Comparison of ENCODE assay signal across 8 mouse cellular contexts in the genomic region with DNA sequence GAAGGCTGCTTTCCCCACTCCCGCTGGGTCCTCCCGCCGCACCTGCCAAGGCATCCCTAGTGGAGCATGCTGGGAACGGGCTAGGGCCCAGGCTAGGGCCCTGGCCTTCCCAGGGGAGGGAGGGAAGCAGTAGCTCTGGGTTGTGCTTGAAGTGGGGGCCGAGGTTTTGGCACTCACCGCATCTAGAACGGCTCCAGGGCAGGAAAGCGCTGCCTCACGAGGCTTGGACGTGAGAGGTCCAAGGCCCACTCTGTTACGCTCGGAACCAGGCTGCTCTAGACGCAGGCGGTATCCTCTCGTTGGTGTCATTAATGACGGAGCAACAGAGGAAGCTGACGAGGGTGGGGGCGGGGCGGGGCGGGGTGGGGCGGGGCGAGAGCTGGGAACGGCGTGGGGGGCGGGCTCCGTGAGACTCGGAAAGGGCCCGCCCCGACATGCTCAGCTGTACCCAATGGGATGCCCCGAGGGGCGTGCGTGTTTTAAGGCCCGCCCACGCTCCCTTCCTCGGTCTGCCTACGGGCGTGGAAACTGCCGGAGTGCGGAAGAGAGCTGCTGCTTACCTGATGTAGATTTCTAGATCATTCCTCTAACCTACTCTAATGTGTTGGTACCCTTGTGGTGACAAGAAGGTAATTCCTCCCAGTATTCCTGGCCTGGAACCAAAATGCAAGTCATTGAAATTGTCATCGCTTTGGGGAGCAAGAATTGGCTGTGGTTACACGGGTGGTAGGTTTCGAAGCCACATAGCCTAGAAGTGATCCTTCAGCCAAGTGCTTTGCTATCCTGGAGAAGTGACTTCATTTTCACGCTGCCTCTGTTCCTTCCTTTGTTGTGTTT. TPM values are rescaled to one million over a fixed set of nuclear protein-coding genes. Genes with fewer than 3 reads are reported as not detected.
A peak's percentile ranks its signal among the peaks of the same experiment; 100 is the strongest.
DNase-seq lines count a peak whose midpoint lies in the region; ATAC-seq and TF ChIP-seq lines count a peak whose summit lies in the region.

C1galt1c1 (minus strand) TSS at position 287 of the 837 bp plus-strand sequence.

- H3K9me3 ChIP-seq in embryonic facial prominence, embryonic 13.5 days: no peaks in the 10 kb centered on the region
- H3K9me3 ChIP-seq in limb, embryonic 12.5 days: no peaks in the 10 kb centered on the region
- no peaks in the 10 kb centered on the region for H3K9me3 ChIP-seq in midbrain, embryonic 15.5 days

- peak; percentile 85 for DNase-seq in 3134 (ENCODE audit: extremely low read depth, insufficient read length, low spot score)
- peak; percentile 91 to 93 for DNase-seq in adrenal gland, postnatal 36 days
- peak; percentile 90 to 94 for DNase-seq in heart, adult 18-20 months
- DNase-seq in kidney, adult 2 months: peak; percentile 96
- peak; percentile 82 to 87 for DNase-seq in spleen, adult 2 months (ENCODE audit: low read depth in 1 of 2, low spot score in 2 of 2)

- no peaks in the 10 kb centered on the region; the same call in 1 of the 2 replicates for H3K4me1 ChIP-seq in embryonic facial prominence, embryonic 13.5 days
- no peaks in the 10 kb centered on the region for H3K4me1 ChIP-seq in kidney, adult 2 months (ENCODE audit: control insufficient read depth, insufficient read depth, low read length)
- H3K4me1 ChIP-seq in limb, embryonic 12.5 days (replicated peaks): no peaks in the 10 kb centered on the region
- peaks cover 7% of the 10 kb centered on the region for H3K4me1 ChIP-seq in midbrain, embryonic 15.5 days
- no peaks in the 10 kb centered on the region for H3K4me1 ChIP-seq in spleen, adult 2 months (ENCODE audit: control insufficient read depth, insufficient read depth, insufficient read length)

- ATAC-seq in embryonic facial prominence, embryonic 13.5 days (ENCODE audit: insufficient number of reproducible peaks, insufficient read depth, low FRiP score, low TSS enrichment, low read depth): peak; percentile 99
- peak; percentile 99 for ATAC-seq in limb, embryonic 12.5 days (ENCODE audit: insufficient number of reproducible peaks, insufficient read depth, low FRiP score, low TSS enrichment, low read depth)
- ATAC-seq in midbrain, embryonic 15.5 days (replicated peaks): peak; percentile 99

- TF ChIP-seq POLR2A in kidney, adult 2 months (IDR thresholded peaks at IDR 0.05; ENCODE audit: low read depth, low read length): peak; percentile 32
- TF ChIP-seq POLR2A in spleen, adult 2 months (IDR thresholded peaks at IDR 0.05; ENCODE audit: low read depth, low read length): peak; percentile 19; the same call in 1 of the 2 replicates

- 24% methylated on average over 42 of the region's 43 CpGs for WGBS in embryonic facial prominence, embryonic 13.5 days
- under 1% methylated on average over 27 of the region's 43 CpGs for WGBS in kidney, adult 2 months
- 19% methylated on average over 40 of the region's 43 CpGs for WGBS in limb, embryonic 12.5 days
- 24% methylated on average over 39 of the region's 43 CpGs for WGBS in midbrain, embryonic 15.5 days
- WGBS in spleen, adult 2 months: 28% methylated on average over 32 of the region's 43 CpGs

- H3K27ac ChIP-seq in embryonic facial prominence, embryonic 13.5 days: peak within 1 kb of the TSS; percentile 86
- H3K27ac ChIP-seq in kidney, adult 2 months (ENCODE audit: insufficient read depth, low read depth, low read length): peak within 1 kb of the TSS; percentile 93
- H3K27ac ChIP-seq in limb, embryonic 12.5 days: peak within 1 kb of the TSS; percentile 84
- H3K27ac ChIP-seq in midbrain, embryonic 15.5 days: peak within 1 kb of the TSS; percentile 93
- H3K27ac ChIP-seq in spleen, adult 2 months (ENCODE audit: insufficient read depth, low read length): peak within 1 kb of the TSS; percentile 85

- peak within 1 kb of the TSS; percentile 54 for H3K4me3 ChIP-seq in embryonic facial prominence, embryonic 13.5 days
- peak within 1 kb of the TSS; percentile 73 for H3K4me3 ChIP-seq in kidney, adult 2 months (ENCODE audit: insufficient read depth, low read depth, low read length)
- H3K4me3 ChIP-seq in limb, embryonic 12.5 days (replicated peaks): peak within 1 kb of the TSS; percentile 50
- peak within 1 kb of the TSS; percentile 55 for H3K4me3 ChIP-seq in midbrain, embryonic 15.5 days
- peak within 1 kb of the TSS; percentile 81 for H3K4me3 ChIP-seq in spleen, adult 2 months (ENCODE audit: extremely low read depth, insufficient read depth, insufficient read length)

- H3K4me2 ChIP-seq in embryonic facial prominence, embryonic 13.5 days: peak within 1 kb of the TSS; percentile 53
- H3K4me2 ChIP-seq in limb, embryonic 12.5 days: peak within 1 kb of the TSS; percentile 49
- peak within 1 kb of the TSS; percentile 48 for H3K4me2 ChIP-seq in midbrain, embryonic 15.5 days

- H3K27me3 ChIP-seq in embryonic facial prominence, embryonic 13.5 days: no peaks in the 10 kb centered on the region
- no peaks in the 10 kb centered on the region for H3K27me3 ChIP-seq in kidney, adult 2 months (replicated peaks; ENCODE audit: control insufficient read depth, insufficient read depth, low read length)
- H3K27me3 ChIP-seq in limb, embryonic 12.5 days: no peaks in the 10 kb centered on the region
- no peaks in the 10 kb centered on the region for H3K27me3 ChIP-seq in midbrain, embryonic 15.5 days (replicated peaks)
- H3K27me3 ChIP-seq in spleen, adult 2 months (ENCODE audit: control insufficient read depth, insufficient read depth, low read length): no peaks in the 10 kb centered on the region

- peak within 1 kb of the TSS; percentile 74 for H3K9ac ChIP-seq in embryonic facial prominence, embryonic 13.5 days
- peak within 1 kb of the TSS; percentile 54 for H3K9ac ChIP-seq in limb, embryonic 12.5 days (replicated peaks)
- H3K9ac ChIP-seq in midbrain, embryonic 15.5 days: peak within 1 kb of the TSS; percentile 69

- no peak for TF ChIP-seq CTCF in kidney, adult 2 months (conservative IDR thresholded peaks at IDR 0.05; ENCODE audit: insufficient read depth, insufficient read length, low read depth, low read length)
- no peak for TF ChIP-seq CTCF in spleen, adult 2 months (IDR thresholded peaks at IDR 0.05; ENCODE audit: extremely low read depth, insufficient read depth, insufficient read length, insufficient replicate concordance)

- no peaks in the 10 kb centered on the region for H3K36me3 ChIP-seq in embryonic facial prominence, embryonic 13.5 days
- H3K36me3 ChIP-seq in kidney, adult 2 months (ENCODE audit: control insufficient read depth, insufficient read depth, low read length): no peaks in the 10 kb centered on the region
- H3K36me3 ChIP-seq in limb, embryonic 12.5 days: no peaks in the 10 kb centered on the region
- no peaks in the 10 kb centered on the region for H3K36me3 ChIP-seq in midbrain, embryonic 15.5 days (replicated peaks)
- no peaks in the 10 kb centered on the region for H3K36me3 ChIP-seq in spleen, adult 2 months (ENCODE audit: control insufficient read depth, insufficient read depth, low read length)

RNA-seq across cellular contexts. Expression of gene C1galt1c1, which starts in this region (rescaled TPM):
- total RNA-seq in adrenal gland, postnatal 36 days (2021): 10 to 100 TPM; 27.8 to 28.3 TPM
- polyA plus RNA-seq in embryonic facial prominence, embryonic 13.5 days (2015; fragmentation: Nextera tagmentation; extraction: Ambion mirVana): 24.9 and 26.5 TPM in 2 replicates
- 10 to 100 TPM; 10.0 to 13.3 TPM for total RNA-seq in heart, adult 18-20 months (2021)
- 15.8 and 18.6 TPM in 2 replicates for polyA plus RNA-seq in kidney, adult 2 months (2012; rRNA removed)
- 21.1 and 22.1 TPM in 2 replicates for polyA plus RNA-seq in limb, embryonic 12.5 days (2016; fragmentation: Nextera tagmentation; extraction: Ambion mirVana)
- 25.4 and 25.9 TPM in 2 replicates for polyA plus RNA-seq in midbrain, embryonic 15.5 days (2015; fragmentation: Nextera tagmentation; extraction: Ambion mirVana)
- 1.8 and 2.3 TPM in 2 replicates for polyA plus RNA-seq in spleen, adult 2 months (2012; rRNA removed)

Comparison
In these comparisons a context has a peak if more than half of its experiments do, and no peak if none do; other contexts are left out.
1. Peak in every context shown above with its lines: DNase-seq, ATAC-seq, H3K4me3 ChIP-seq and H3K27ac ChIP-seq.